Mouse (Mus musculus): ENCODE measurements at regions not wholly inside any gene's neighbourhood (a gene's known extent, or its start where the extent isn't known, plus 50 kb on each side); places are given as distances from the start of the nearest gene placed in this dataset.

DNA sequence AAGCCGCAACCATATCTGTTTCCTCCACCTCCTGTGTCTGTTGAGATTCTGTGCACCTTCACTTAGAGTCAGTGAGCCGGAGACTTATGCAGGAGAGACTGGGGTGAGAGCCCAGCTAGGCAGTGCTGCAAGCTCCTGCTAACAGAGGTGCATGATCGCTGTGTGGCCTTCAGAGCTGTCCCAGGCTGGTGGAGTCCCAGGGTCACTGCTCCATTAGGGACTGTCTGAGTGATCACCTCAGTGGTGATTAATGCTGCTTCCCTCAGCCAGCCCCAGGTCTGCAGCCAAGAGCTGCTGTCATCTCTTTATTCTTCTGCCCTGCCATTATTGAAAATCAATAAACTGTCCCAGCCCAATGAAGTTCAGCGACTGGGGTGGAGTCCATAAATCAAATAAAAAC is 69.0 kb upstream of the Aldh1b1 start:
- TF ChIP-seq CTCF (IDR thresholded peaks at IDR 0.05; ENCODE audit: extremely low read depth, insufficient read length, insufficient replicate concordance, low read depth, low read length) (no peak), POLR2A (IDR thresholded peaks at IDR 0.05; ENCODE audit: low read depth, low read length) (no peak)
